Mouse (Mus musculus) embryonic facial prominence, embryonic 14.5 days (tissue): ENCODE measurements around the gene Sun5. TPM values are rescaled to one million over a fixed set of nuclear protein-coding genes. Genes with fewer than 3 reads are reported as not detected.

Source experiments
- ATAC-seq: fragments of 200-750 bp; cut with Nextera tagmentation; 2 replicates; pipeline ENCODE4 v1.8.0; 2017; ENCODE audit warnings: low read depth, moderate number of reproducible peaks, moderate TSS enrichment
- DNase-seq: peaks from one replicate; pipeline ENCODE4 v3.0.0-alpha.2; 2015; ENCODE audit warnings: low spot score
- H3K27ac ChIP-seq: fragments of 300-500 bp; sonication (generic); replicated peaks from 2 replicates; pipeline ENCODE4 v1.5.1; 2014; ENCODE audit warnings: low read depth, mild to moderate bottlenecking, low read length, moderate library complexity
- H3K27me3 ChIP-seq: fragments of 300-500 bp; sonication (generic); replicated peaks from 2 replicates; pipeline ENCODE4 v1.6.1; 2014; ENCODE audit warnings: low read length; ENCODE audit not compliant: control insufficient read depth, insufficient read depth
- H3K36me3 ChIP-seq: fragments of 300-500 bp; sonication (generic); 2 replicates; pipeline ENCODE4 v1.6.1; 2014; ENCODE audit warnings: low read length, mixed read lengths; ENCODE audit not compliant: control insufficient read depth, insufficient read depth
- H3K4me1 ChIP-seq: fragments of 300-500 bp; sonication (generic); 2 replicates; pipeline ENCODE4 v1.6.1; 2014; ENCODE audit warnings: antibody characterized with exemption, low read length; ENCODE audit not compliant: control insufficient read depth, insufficient read depth
- H3K4me2 ChIP-seq: fragments of 300-500 bp; sonication (generic); 2 replicates; pipeline ENCODE4 v1.6.1; 2014; ENCODE audit warnings: low read depth, mild to moderate bottlenecking, low read length, moderate library complexity, mixed read lengths
- H3K4me3 ChIP-seq: fragments of 300-500 bp; sonication (generic); 2 replicates; pipeline ENCODE4 v1.5.1; 2014; ENCODE audit warnings: low read depth, mild to moderate bottlenecking, low read length
- H3K9ac ChIP-seq: fragments of 300-500 bp; sonication (generic); 2 replicates; pipeline ENCODE4 v1.6.1; 2014; ENCODE audit warnings: low read depth, mild to moderate bottlenecking, low read length, moderate library complexity, mixed read lengths
- H3K9me3 ChIP-seq: fragments of 300-500 bp; sonication (generic); 2 replicates; pipeline ENCODE4 v1.6.1; 2016; ENCODE audit warnings: low read length; ENCODE audit not compliant: control insufficient read depth
- WGBS: fragments of 180-500 bp; shearing (Covaris S2); extraction: QIAGEN DNeasy Blood & Tissue Kit; methylation state at CpG from one replicate; pipeline ENCODE4 v1.1.7; 2014; 5-methylcytosine and 5-hydroxymethylcytosine counted together
- polyA plus RNA-seq: library from polyadenylated mRNA; unstranded; fragments of >200 nt; fragmentation: Nextera tagmentation; extraction: Ambion mirVana; gene quantifications from 2 replicates; pipeline ENCODE4 v1.2.1, GENCODE M21; 2014

Gene Sun5
- polyA plus RNA-seq, 1 experiment from 2014 or later = not detected

DNA sequence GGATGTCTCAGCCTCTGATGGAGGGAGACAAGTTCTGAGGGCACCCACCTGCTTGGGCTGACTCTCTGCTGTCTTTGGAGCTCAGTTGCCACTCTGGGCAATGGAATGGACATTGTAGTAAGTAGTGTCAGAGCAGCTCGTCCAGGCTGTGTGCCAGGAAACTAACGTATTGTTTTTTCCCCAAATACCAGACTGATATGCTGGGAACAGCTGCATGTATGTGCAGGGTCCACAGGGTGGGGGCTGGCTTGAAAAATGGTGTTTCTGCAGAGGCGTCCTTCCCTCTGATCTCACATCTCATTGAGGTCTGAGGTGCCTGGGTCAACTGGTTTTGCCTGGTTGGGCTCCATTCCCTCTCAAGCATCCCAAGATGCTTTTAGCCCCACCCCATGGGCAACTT lies 10.2 kb downstream of the Sun5 start:
- peak; percentile 47 for DNase-seq
- no peaks in the 10 kb centered on the region for H3K36me3 ChIP-seq
- no peak overlapping the region for H3K4me3 ChIP-seq
- no peak overlapping the region for H3K4me2 ChIP-seq
- ATAC-seq = peak; percentile 44; the same call in 1 of the 2 replicates
- peaks cover 4% of the 10 kb centered on the region; the same call in 1 of the 2 replicates for H3K9me3 ChIP-seq
- H3K4me1 ChIP-seq = peaks cover 5% of the 10 kb centered on the region; the same call in 1 of the 2 replicates
- 44% methylated on average over 3 of the region's 3 CpGs for WGBS
- H3K9ac ChIP-seq = no peak overlapping the region
- H3K27ac ChIP-seq = no peak overlapping the region
- H3K27me3 ChIP-seq = no peaks in the 10 kb centered on the region

DNA sequence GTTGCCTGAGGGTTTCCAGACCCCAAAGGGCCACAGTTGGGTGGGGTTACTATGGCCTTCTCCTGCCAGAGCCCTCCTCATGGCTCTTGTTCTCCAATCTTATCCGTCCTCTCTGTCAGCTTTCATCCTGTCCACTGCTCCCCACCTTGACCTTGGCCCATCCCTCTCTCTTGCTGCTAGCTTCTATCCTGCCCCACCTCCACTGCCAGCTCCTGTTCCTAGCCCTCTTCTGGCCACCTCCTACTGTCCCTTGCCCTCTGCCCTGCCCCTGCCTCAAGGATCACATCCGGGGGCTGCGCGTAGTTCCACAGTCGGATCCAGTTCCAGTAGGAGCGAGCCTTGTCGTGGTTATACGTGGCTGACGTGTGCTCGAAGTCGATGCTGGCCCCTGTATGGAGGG lies 10.6 kb downstream of the Sun5 start:
- DNase-seq (no peak), ATAC-seq (no peak; the same call in 1 of the 2 replicates)
- no peak overlapping the region for H3K4me3 ChIP-seq
- H3K4me1 ChIP-seq = peaks cover 5% of the 10 kb centered on the region; the same call in 1 of the 2 replicates
- no peaks in the 10 kb centered on the region for H3K27me3 ChIP-seq
- H3K27ac ChIP-seq = no peak overlapping the region
- H3K9me3 ChIP-seq = peaks cover 4% of the 10 kb centered on the region; the same call in 1 of the 2 replicates
- no peak overlapping the region for H3K9ac ChIP-seq
- no peak overlapping the region for H3K4me2 ChIP-seq
- H3K36me3 ChIP-seq = no peaks in the 10 kb centered on the region
- 82% methylated on average over 11 of the region's 11 CpGs for WGBS

- 46% methylated on average over 2 of the region's 2 CpGs for WGBS
- H3K27me3 ChIP-seq = no peaks in the 10 kb centered on the region
- H3K9me3 ChIP-seq = no peaks in the 10 kb centered on the region
- ATAC-seq (no peak), DNase-seq (peak; percentile 10)
- no peak overlapping the region for H3K9ac ChIP-seq
- no peak overlapping the region for H3K4me2 ChIP-seq
- no peaks in the 10 kb centered on the region for H3K36me3 ChIP-seq
- no peak overlapping the region for H3K27ac ChIP-seq
- peaks cover 5% of the 10 kb centered on the region; the same call in 1 of the 2 replicates for H3K4me1 ChIP-seq
- H3K4me3 ChIP-seq = no peak overlapping the region
These were observed 11.3 kb downstream of the Sun5 start for GRCm38 (mm10) chr2:153859581-153859980.

DNA sequence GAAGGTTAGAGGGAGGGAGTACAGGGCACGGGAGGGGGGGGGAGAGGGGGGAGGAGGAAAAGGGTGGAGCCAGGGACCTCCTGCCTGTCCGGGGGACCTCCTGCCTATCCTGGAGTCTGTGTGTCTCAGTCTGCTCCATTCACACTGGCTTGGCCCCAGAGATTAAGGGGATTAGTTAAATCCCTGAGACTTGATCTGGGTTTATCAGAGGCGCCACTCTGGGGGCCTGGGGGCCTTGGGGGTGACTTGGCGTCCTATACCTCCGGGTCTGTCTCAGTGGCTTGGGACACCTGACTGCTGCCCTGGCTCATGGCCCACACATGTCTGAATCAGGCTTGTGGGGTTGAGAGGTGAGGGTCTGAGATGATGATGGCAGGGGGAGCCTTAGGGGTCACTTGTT lies 17.3 kb downstream of the Sun5 start:
- 15% methylated on average over 5 of the region's 5 CpGs for WGBS
- Histone ChIP-seq H3K27me3 (no peaks in the 10 kb centered on the region), H3K9ac (no peak overlapping the region), H3K9me3 (0 out of 2 replicates have a peak, but pooled peaks cover 5% of the 10 kb centered on the region), H3K4me2 (no peak overlapping the region), H3K4me3 (no peak overlapping the region), H3K4me1 (no peaks in the 10 kb centered on the region), H3K36me3 (no peaks in the 10 kb centered on the region), H3K27ac (no peak overlapping the region)
- peak; percentile 81 for ATAC-seq
- DNase-seq = peak; percentile 53

DNA sequence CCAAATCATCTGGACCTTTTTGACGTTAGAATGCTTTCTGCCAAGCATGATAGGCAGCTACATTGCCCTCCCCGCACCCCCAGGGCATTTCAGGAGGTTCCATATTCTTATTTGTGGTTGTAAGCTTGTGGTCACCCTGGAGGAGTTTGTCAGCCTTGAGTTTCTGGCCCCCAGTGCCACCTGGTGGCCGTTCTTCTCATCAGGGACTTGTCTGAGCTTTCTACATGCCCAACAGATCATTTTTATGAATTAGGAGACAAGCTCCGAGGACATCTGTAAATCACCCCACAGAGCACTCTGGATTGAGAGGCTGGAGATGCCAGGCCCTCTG lies 19.9 kb downstream of the Sun5 start:
- H3K36me3 ChIP-seq = no peaks in the 10 kb centered on the region
- 0 out of 2 replicates have a peak, but pooled peaks cover 5% of the 10 kb centered on the region for H3K9me3 ChIP-seq
- H3K4me3 ChIP-seq = no peak overlapping the region
- ATAC-seq (no peak), DNase-seq (peak; percentile 56)
- H3K4me2 ChIP-seq = no peak overlapping the region
- H3K27ac ChIP-seq = no peak overlapping the region
- no peaks in the 10 kb centered on the region for H3K4me1 ChIP-seq
- no peaks in the 10 kb centered on the region for H3K27me3 ChIP-seq
- 52% methylated on average over 4 of the region's 4 CpGs for WGBS
- H3K9ac ChIP-seq = no peak overlapping the region

DNA sequence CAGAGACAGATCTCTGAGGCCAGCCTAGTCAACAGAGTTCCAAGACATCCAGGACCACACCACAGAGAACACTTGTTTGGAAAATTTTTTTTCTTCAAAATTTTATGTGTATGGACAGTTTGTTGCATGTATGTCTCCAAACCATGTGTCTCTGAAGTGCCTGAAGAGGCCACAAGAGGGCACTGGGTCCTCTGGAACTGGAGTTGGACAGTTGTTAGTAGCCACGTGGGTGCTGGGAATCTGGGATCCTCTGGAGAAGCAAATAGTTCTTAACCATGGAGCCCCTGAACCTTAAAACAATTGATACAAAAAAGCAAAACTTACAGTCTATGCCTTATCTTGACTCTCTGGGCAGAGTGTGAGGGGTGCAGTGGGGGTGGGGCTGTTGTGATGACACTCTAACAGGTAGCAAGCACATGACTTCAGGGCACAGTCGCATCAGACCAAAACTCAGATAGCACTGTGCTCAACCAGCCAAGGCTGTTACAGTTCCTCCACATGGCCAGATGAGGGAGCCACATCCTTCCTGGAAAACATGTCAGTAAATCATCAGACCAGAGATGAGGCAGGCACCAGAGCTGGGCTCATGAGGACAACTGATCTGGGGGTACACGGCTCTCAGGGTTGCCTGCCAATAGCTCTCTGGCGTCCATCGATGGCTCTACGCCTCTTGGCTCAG lies 20.4 kb downstream of the Sun5 start:
- H3K4me1 ChIP-seq = no peaks in the 10 kb centered on the region
- no peaks in the 10 kb centered on the region for H3K36me3 ChIP-seq
- H3K4me3 ChIP-seq = no peak overlapping the region
- H3K27ac ChIP-seq = no peak overlapping the region
- 0 out of 2 replicates have a peak, but pooled peaks cover 5% of the 10 kb centered on the region for H3K9me3 ChIP-seq
- H3K4me2 ChIP-seq = no peak overlapping the region
- WGBS = 87% methylated on average over 6 of the region's 6 CpGs
- H3K27me3 ChIP-seq = no peaks in the 10 kb centered on the region
- H3K9ac ChIP-seq = no peak overlapping the region
- DNase-seq = no peak
- no peak for ATAC-seq

GRCm38 (mm10) chr2:153848389-153848788 lies 22.5 kb downstream of the Sun5 start:
- Histone ChIP-seq H3K27me3 (no peaks in the 10 kb centered on the region), H3K27ac (no peak overlapping the region), H3K9me3 (0 out of 2 replicates have a peak, but pooled peaks cover 5% of the 10 kb centered on the region), H3K36me3 (no peaks in the 10 kb centered on the region), H3K4me1 (no peaks in the 10 kb centered on the region), H3K9ac (no peak overlapping the region), H3K4me3 (no peak overlapping the region), H3K4me2 (no peak overlapping the region)
- no peak for ATAC-seq
- DNase-seq = no peak
- 71% methylated on average over 3 of the region's 3 CpGs for WGBS

DNA sequence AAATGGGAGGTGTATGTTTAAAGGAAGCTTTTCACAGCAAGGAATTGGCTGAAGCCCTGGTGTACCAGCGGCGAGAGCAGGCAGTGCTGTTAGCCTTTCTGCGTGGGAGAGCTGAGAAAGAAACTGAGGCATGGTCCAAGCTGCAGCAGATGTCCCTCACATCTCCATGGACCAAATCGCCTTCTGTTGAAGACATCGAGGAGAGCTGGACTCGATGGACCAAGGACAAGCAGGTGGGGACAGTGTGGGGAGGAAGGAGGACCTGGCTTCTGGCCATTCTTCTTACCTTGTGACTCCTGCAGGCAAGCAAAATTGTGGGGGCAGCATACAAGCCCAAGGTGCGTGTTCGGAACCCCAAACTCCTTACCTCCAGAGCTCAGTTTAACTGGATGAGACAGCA lies 28.0 kb downstream of the Sun5 start:
- Histone ChIP-seq H3K4me3 (no peak overlapping the region), H3K4me1 (no peaks in the 10 kb centered on the region)
- WGBS = 84% methylated on average over 8 of the region's 8 CpGs

DNA sequence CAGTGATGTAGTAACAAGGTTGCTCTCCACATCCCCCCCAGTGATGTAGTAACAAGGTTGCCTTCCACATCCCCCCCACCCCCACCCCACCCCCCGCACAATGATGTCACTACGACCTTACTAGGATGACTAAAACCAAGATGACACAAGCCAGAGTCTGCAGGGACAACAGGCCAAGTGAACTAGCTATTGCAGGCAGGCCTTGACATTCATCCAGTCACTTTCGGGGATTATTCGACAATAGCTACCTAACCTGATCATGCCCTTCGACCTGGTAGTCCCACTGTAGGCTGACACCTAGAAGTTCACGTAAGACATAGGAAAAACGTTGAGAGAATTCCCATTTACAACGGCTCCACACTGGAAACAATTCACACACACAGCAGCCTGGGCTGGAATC lies 37.6 kb downstream of the Sun5 start:
- no peaks in the 10 kb centered on the region for H3K4me1 ChIP-seq
- no peak overlapping the region for H3K4me3 ChIP-seq
- ATAC-seq = no peak
- H3K36me3 ChIP-seq = no peaks in the 10 kb centered on the region
- no peak overlapping the region for H3K4me2 ChIP-seq
- no peak for DNase-seq
- H3K27ac ChIP-seq = no peak overlapping the region
- no peak overlapping the region for H3K9ac ChIP-seq
- WGBS = 83% methylated on average over 8 of the region's 8 CpGs
- H3K9me3 ChIP-seq = no peaks in the 10 kb centered on the region
- no peaks in the 10 kb centered on the region for H3K27me3 ChIP-seq

More for the DNA sequence above, 28.0 kb downstream of the Sun5 start:
- Histone ChIP-seq H3K27ac (no peak overlapping the region), H3K36me3 (no peaks in the 10 kb centered on the region), H3K4me2 (no peak overlapping the region), H3K9me3 (no peaks in the 10 kb centered on the region), H3K9ac (no peak overlapping the region), H3K27me3 (no peaks in the 10 kb centered on the region)
- DNase-seq = no peak
- no peak for ATAC-seq
